Mouse (Mus musculus) WW6 (cell line): ENCODE data around the gene Lrrn4cl.
"Not testable (repeated sequence)": the region's sequence is repeated elsewhere in the genome, so short reads cannot be mapped to it uniquely, and the experiment has no call there.

Experiments used
- DNase-seq: peaks from one replicate; pipeline ENCODE4 v3.0.0-alpha.2; 2013; ENCODE audit warnings: low read depth, low spot score

Lrrn4cl gene

DNA sequence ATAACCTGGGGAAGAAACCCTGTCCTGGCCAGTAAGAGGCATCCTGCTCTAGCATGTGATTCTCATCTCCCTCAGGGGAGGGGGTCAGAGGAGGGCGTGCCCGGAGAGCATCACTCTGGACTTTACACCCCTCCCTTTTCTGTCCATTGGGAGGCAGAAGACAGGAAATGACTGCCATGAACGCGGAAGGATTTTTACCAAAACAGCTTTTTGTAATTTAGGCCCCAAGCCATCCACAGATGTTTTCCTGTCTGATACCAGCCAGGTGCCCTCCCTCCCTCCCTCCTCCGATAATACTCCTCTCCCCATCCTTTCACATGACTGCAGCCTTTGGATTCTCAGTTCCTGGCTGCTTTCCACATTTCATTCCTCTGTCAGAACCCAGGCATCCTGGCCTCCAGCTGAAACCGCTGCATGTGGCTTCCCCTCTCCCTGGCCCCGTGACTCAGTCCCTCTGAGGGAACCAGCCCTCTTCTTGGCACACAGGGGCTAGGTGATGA lies at the start of gene Lrrn4cl:
Gene Lrrn4cl (plus strand): TSS at position 367 of the 500 bp plus-strand sequence.
- no peak for DNase-seq

DNA sequence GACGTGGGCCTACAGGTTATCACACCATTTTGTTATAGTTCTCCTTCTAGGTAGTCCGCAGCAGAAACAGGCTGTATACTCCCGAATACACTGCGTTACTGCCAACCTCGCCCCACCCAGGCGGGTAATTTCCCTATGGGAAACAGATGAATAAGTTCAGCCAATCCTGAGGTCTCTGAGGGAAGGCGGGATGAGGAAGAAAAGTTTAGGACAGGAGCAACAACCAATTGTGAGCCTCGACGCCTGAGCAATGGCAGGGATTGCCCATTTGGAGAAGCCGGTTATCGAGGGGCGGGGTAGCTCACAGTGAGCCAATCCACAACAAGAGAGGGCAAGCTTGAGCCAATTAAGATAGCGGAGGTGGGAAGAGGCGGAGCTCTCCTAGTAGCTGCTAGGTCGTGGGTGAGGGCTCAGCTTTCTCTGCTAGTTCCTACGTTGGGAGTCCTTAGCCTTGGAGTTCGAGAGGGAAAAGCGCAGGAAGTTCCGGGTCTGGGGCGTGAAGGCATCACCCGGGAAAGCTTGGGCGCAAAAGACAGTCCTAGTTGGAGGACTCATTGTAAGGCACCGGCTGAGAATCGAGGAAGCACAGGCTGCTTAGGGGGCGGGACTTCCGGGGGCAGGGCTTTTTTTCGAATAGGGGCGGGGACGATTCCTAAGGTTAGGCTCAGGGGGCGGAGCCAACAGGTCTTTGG lies 48.3 kb upstream of the Lrrn4cl start, which contains the start of gene Zbtb3:
Gene Zbtb3 (plus strand): TSS at position 426 of the 692 bp plus-strand sequence.
- peak; percentile 95 for DNase-seq

DNA sequence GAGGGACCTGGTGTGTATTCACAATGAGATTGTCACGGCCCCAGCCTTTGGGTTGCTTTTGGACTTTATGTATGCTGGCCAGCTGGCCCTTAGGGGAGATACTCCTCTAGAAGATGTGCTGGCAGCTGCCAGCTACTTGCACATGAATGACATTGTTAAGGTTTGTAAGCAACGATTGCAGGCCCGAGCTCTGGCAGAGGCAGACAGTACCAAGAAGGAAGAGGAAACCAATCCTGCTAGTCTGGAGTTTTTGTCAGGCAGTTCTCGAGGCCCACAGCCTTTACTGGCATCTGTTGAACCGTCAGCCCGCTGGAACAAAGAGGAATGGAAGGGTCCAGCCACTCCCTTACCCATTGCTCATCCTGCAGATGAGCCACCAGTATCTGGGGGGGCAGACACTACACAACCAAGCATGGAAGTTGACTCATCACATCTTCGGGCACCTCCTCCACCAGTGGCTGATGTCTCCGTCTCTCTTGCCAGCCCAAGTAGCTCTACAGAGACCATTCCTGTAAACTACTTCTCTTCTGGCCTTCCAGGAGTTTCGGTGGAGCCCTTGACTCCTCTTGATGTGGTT lies 47.3 kb upstream of the Lrrn4cl start:
- DNase-seq: no peak

DNA sequence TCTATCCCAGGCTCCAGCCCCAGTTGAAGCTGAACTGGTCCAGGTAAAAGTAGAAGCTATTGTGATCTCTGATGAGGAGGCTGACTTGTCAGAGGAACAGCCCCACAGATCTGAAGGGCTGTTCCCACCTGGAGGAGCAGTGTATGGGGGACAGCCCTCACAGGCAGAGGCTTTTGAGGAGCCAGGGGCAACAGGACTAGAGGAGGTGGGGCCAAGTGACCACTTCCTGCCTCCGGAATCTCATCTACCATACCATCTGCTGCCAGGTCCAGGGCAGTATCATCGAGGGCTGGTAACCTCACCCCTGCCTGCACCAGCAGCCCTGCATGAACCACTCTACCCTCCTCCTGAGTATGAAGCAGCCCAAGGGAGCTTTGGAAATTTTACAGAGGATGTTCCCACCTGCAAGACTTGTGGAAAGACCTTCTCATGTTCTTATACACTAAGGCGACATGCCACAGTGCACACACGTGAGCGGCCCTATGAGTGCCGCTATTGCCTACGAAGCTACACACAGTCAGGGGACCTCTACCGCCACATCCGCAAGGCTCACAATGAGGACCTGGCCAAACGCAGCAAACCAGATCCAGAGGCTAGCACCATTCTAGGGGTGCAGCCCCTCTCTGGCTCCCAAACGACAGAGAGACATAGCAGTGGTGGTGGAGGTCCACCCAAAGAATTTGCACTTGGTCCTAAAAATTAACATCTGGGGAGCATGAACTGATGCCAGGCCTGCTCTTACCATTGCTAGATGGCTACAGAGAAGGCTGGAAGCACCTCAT lies 46.5 kb upstream of the Lrrn4cl start:
- no peak for DNase-seq

DNA sequence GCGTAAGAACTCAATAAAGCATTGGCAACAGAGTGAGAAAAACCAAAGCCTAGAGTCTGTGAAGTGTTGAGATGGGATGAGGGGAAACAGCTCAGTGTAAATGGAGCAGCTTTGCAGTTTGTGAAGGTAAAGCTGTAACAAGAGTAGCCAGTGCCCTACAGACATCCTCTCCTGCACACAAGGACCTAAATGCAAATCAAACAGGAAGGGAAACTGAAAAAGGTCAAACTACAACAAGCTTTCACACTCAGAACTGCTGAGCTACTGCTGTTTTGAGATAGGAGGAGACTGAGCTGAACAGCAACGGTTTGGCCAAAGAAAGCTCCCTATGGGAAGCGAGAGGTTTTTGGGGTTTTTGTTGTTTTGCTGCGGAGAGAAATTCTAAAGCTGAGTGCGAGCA lies 43.8 kb upstream of the Lrrn4cl start:
- DNase-seq: no peak

DNA sequence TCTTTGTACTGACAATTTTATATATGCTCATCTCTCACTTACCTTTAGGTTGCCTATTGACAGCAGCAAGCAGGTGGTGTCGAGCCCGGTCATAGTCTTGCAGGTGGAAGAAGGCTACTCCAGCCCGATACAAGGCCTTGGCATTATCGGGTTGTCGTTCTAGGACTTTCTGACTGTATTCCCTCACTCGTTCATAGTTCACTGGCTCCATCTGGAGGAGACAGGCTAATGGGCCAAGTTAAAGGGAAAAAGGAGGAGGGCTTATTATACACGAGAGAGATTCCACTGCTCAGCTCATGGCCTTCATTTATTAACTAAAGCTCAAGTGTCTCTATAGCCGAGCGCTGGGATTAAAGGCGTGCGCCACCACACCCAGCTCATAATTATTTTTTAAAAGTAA lies 34.8 kb upstream of the Lrrn4cl start:
- DNase-seq: no peak

DNA sequence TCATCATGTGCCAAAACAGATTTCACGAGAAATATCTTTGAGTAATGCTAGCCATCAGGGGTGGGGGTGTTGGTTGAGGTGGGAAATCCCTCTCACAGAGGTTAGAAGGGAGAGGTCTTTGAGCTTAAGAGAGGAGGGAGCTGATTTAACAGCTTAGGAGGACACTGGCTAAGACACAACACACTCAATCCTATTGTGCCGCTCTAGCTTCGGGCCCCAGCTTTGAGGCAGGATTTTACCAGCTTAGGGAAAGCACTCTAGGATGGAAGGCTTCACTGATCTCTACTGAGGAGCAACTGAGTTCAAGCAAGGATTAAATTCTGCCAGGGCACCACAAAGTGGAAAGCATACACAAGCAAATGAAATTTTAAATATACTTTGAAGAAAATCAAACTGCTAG lies 33.6 kb upstream of the Lrrn4cl start:
- DNase-seq: no peak

DNA sequence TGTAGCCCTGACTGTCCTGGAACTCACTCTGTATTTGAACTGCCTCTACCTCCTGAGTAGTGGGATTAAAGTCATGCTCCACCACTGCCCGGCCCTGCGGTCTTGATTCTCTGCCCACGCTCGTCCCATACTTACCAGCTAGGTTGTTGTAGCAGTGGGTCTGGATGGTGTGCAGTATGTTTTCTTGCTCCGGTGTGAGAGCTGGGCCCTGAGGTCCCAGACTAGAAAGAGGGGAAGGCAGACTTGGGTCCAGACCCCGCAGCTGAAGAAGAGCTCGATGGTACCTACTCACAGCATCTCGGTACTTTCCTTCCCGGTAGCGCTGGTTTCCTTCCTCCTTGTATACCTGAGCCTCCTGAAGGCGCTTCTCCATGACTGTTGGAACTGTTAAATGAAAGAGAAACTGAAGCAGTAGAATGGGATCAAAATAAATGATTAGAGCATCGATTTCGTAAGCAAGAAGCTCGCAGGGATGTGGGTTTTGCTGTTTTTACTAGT lies 32.2 kb upstream of the Lrrn4cl start:
- DNase-seq: no peak

DNA sequence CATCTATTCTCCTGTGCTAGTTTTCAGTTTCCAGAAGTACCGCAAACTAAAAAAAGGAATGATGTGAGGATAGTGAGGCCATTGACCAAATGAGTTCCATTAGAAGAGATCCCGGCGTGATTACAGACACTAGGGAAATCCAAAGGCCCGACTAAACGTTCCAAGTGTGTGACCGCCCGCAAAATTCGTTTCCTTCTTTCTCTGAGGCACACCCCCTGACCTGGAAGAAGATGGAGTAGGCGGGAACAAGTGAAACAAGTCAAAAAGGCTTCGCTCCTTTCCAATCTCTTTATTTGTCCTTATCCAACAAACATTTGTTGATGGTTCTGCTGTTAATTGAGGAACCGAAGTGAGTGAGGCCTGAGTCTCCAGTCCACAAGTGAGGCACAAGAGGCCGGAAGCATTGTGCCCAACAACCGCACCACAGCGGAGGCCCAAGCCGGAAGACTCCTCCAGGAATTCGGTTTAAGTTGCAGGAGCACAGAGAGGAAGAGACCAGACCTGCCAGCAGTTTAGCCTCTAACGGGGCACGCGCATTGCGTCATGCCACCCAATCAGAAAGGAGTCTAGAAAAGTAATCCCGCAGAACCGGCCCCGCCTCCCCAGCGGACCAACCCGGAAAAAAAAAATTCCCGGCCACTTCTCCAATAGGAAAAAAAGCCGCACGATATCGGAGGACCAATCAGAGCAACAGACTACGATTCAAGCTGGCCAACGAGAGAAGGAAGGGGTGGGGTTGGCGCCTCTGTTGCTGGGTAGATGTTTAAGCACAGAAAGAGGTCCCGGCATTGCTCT lies 31.6 kb upstream of the Lrrn4cl start, which contains the start of gene Ttc9c:
Gene Ttc9c (minus strand): TSS at position 533 of the 795 bp plus-strand sequence.
- DNase-seq: peak; percentile 97

DNA sequence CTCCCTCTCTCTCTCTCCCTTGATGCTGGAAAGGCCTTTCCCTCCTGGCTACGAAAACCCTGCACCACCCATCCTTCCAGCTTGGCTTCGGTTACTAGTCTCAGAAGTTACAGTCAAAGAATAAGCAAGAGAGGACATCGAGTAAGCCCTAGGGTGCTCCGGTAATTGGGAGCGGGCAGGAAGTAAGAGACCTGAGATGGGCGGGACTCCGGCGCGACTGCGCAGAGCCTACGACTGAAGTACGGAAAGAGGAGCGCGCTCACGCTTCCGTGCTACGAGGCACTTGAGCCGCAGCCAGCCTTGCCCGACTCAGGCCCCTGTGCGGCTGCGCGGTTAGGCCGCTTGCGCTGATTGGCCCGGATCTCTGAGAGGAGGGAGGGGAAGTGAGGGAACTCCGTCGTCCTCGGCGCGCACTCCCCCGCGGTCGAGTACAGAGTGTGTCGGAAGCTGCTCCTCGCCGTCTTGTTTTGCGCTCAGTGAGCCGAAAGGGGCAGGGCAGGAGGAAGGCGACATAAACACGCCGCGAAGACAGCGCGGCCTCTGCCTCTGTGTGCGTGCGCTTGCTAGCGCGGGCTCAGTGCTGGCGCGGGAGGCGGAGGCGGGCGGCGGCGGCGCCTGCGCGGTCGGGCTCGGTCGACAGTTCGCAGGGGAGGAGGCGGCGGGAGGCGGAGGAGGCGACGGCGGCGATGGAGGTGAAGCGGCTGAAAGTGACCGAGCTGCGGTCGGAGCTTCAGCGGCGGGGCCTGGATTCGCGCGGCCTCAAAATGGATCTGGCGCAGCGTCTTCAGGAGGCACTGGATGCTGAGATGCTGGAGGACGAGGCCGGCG lies 30.8 kb upstream of the Lrrn4cl start, which contains the start of gene Hnrnpul2:
Gene Hnrnpul2 (plus strand): TSS at position 415 of the 828 bp plus-strand sequence.
- peak; percentile 97 for DNase-seq

DNA sequence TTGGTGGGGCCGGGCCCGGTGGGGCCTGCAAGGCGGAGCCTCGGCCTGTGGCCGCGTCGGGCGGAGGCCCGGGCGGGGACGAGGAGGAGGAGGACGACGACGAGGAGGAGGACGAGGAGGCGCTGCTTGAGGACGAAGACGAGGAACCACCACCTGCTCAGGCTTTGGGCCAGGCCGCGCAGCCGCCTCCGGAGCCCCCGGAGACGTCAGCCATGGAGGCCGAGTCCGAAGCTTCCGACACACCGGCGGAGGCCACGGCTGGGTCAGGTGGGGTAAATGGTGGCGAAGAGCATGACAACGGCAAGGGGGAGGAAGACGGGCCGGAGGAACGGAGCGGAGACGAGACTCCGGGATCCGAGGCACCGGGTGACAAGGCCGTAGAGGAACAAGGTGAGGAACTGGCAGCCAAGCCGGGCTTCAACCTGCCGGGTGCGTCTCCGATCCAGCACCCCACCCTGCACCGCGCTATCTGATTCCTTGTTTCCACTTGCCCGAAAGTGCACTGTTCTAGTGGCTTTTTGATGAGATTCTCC lies 30.1 kb upstream of the Lrrn4cl start:
- no peak for DNase-seq

DNA sequence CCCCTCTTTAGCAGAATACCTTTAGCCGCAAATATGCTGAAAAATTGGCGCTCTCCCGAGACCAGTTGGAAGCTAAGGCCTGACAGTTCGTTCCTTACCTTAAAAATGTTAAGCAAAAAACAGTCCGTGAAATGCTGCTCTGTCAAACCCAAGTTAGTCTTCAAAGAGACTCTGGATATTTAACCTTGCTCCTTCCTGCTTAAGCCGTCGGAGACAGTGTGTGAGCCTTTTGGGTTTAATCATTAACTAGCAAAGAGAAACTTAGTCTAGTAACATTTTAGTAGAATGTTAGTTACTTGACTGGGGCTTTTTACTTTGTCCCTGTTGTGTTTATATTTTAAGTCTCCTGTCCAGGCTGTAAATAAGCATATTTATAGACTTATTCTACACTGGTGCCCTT lies 29.4 kb upstream of the Lrrn4cl start:
- DNase-seq: no peak

DNA sequence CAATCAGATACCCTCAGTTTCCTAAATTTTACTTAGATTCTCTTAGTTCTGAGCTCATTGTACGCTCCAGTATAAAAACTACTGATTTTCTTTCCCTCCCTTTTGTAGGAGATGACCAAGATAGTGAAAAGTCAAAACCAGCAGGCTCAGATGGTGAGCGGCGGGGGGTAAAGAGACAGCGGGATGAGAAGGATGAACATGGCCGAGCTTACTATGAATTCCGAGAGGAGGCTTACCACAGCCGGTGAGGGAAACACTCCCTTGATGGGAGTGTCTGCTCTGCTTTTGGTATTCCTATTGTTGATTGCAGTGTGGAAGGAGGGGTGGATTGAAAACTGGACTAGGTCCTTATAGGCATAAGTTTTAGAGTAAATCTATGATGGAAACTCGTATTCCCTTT lies 27.9 kb upstream of the Lrrn4cl start:
- DNase-seq: no peak

DNA sequence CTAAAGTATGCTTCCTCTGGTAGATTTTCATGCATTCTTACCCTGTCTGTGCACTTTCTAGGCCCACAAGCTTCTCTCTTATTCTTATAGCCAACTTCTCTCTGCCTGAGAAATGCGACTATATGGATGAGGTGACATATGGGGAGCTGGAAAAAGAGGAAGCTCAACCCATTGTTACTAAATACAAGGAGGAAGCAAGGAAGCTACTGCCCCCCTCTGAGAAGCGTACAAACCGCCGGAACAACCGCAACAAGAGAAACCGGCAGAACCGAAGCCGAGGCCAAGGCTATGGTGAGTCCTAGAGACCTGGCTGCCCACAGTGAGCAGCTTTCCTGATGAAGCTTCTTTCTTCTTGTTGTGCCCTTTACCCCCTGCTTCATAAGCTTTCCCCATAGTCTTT lies 20.9 kb upstream of the Lrrn4cl start, which contains the start of gene AC129217.1:
Gene AC129217.1 (plus strand): TSS at position 114 of the 400 bp plus-strand sequence.
- DNase-seq: no peak

DNA sequence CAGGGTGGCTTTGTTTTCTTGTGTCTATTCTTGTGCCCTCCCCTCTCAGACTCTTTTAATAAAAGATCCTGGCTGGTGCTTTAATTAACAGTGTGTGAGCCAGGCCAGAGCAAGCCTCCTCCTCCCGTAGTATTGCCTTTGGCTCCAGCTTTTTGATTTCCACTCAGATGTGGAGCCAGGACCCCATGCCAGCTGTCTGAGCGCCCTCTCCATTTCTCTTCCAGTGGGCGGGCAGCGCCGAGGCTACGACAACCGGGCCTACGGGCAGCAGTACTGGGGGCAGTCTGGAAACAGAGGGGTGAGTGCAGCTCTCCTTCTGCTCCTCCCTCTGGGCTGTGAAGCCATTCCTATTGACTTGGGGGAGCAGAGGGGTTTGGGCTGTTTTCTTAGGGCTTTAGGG lies 19.9 kb upstream of the Lrrn4cl start:
- no peak for DNase-seq

DNA sequence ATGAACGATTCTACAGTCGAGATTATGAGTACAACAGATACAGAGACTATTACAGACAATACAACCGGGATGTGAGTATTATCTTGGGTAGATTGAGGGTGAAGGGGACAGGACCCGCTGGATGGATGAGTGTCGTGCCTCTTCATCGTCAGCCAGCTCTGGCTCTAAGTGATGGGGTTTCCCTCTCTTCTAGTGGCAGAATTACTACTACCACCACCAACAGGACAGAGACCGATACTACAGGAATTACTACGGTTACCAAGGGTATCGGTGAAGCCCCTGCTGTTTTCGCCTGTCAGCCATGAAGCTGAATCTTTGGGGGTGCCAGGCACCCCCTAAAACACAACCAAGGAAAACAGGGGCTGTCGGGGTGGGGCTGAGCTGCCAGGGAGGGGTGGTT lies 19.3 kb upstream of the Lrrn4cl start:
- no peak for DNase-seq

DNA sequence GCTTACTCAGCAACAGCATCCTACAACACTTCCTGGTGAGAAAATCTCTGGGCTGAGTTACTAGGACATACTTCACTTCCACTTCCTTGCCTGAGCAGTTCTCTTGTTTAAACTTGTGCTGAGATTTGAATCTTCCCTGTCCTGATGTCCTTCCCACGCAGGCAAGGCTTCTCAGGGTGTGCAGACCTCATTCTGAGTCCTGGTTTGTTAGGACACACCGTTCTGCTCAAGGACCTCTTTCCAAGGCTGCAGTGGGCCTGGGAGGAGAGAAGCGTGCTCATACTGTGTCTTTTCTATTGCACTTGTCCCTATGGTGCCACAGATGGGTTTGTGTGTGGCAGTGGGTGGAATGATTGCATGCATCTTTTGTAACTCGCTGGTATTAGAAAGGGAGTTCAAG lies 17.6 kb upstream of the Lrrn4cl start:
- DNase-seq: no peak

DNA sequence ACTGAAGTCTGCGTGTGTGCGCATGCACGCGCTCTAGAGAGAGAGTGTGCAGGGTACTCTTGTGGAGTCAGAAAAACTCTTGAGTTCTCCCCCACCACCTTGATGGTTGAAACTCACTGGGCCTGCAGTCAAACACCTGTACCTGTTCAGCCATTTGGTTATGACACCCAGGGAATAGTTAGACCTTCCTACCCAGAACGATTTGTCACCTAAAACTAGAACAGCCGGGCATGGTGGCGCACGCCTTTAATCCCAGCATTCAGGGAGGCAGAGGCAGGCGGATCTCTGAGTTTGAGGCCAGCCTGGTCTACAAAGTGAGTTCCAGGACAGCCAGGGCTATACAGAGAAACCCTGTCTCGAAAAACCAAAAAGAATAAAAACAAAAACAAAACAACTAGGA lies 14.2 kb upstream of the Lrrn4cl start:
- not testable (repeated sequence) for DNase-seq

DNA sequence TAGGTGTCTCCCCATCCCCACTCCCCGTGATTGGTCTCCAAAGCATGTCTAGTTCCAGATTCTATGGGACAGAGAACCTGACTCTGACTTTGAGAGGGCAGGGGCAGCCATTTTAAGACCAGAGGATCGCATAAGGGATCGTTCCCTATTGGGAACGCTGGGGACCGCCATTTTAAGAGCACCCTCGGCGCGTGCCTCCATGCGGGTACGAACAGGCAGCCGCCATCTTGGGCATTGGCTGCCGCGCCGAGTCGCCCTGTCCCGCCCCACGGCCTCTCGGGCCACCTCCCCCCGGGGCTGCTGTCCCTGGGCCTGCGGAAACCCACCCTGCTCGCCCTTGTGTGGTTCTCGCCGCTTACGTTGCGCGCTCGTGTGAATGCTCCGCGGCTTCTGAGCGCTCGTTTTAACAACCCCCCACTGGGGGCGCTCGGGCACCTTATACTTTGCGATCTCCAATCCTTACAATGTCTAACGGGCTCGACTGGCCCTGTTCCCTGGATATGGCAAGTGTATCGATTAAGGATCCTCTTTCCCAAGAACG lies 13.2 kb upstream of the Lrrn4cl start, which contains the start of gene Bscl2:
Gene Bscl2 (plus strand): TSS at position 217 of the 541 bp plus-strand sequence.
- DNase-seq: no peak
